Mouse (Mus musculus) kidney, postnatal 0 days (tissue): Measurements from ENCODE around the gene Ap2m1. TPM values are rescaled to one million over a fixed set of nuclear protein-coding genes. Genes with fewer than 3 reads are reported as not detected.

Experiments
- ATAC-seq: fragments of 200-750 bp; cut with Nextera tagmentation; replicated peaks from 2 replicates; pipeline ENCODE4 v1.8.0; 2017; ENCODE audit warnings: low read depth, moderate number of reproducible peaks, moderate TSS enrichment, moderate library complexity; ENCODE audit not compliant: low FRiP score
- DNase-seq: peaks from one replicate; pipeline ENCODE4 v3.0.0-alpha.2; 2016; ENCODE audit warnings: low spot score
- H3K27ac ChIP-seq: fragments of 300-500 bp; sonication (generic); 2 replicates; pipeline ENCODE4 v1.5.1; 2014; ENCODE audit warnings: mild to moderate bottlenecking
- H3K27me3 ChIP-seq: fragments of 300-500 bp; sonication (generic); 2 replicates; pipeline ENCODE4 v1.6.1; 2014; ENCODE audit warnings: low read length, mixed read lengths; ENCODE audit not compliant: insufficient read depth
- H3K36me3 ChIP-seq: fragments of 300-500 bp; sonication (generic); 2 replicates; pipeline ENCODE4 v1.6.1; 2014; ENCODE audit warnings: low read length, mixed read lengths; ENCODE audit not compliant: insufficient read depth
- H3K4me1 ChIP-seq: fragments of 300-500 bp; sonication (generic); replicated peaks from 2 replicates; pipeline ENCODE4 v1.6.1; 2014; ENCODE audit warnings: antibody characterized with exemption, low read length, mixed read lengths; ENCODE audit not compliant: insufficient read depth
- H3K4me2 ChIP-seq: fragments of 300-500 bp; sonication (generic); 2 replicates; pipeline ENCODE4 v1.6.1; 2014; ENCODE audit warnings: mild to moderate bottlenecking, low read length, moderate library complexity, mixed read lengths
- H3K4me3 ChIP-seq: fragments of 300-500 bp; sonication (generic); replicated peaks from 2 replicates; pipeline ENCODE4 v1.5.1; 2014; ENCODE audit warnings: low read depth, low read length
- H3K9ac ChIP-seq: fragments of 300-500 bp; sonication (generic); 2 replicates; pipeline ENCODE4 v1.6.1; 2014; ENCODE audit warnings: low read depth, low read length
- H3K9me3 ChIP-seq: fragments of 300-500 bp; sonication (generic); replicated peaks from 2 replicates; pipeline ENCODE4 v1.6.1; 2016; ENCODE audit warnings: low read length, inconsistent platforms, mixed read lengths
- CTCF ChIP-seq: IDR thresholded peaks from 2 replicates; pipeline ENCODE4 v1.5.1; 2016; ENCODE audit warnings: antibody characterized with exemption, low read depth, mild to moderate bottlenecking, moderate library complexity
- WGBS: fragments of 180-500 bp; shearing (Covaris S2); extraction: QIAGEN DNeasy Blood & Tissue Kit; methylation state at CpG from one replicate; pipeline ENCODE4 v1.1.7; 2014; 5-methylcytosine and 5-hydroxymethylcytosine counted together
- polyA plus RNA-seq: library from polyadenylated mRNA; unstranded; fragments of >200 nt; fragmentation: Nextera tagmentation; extraction: Ambion mirVana; gene quantifications from 2 replicates; pipeline ENCODE4 v1.2.1, GENCODE M21; 2015

Ap2m1 gene
- polyA plus RNA-seq, 1 experiment from 2014 or later: 605 TPM

GRCm38 (mm10) chr16:20547423-20547822 lies 12.1 kb downstream of the Ap2m1 start:
- 48% methylated on average over 5 of the region's 5 CpGs for WGBS
- Histone ChIP-seq H3K9me3 (no peaks in the 10 kb centered on the region), H3K4me2 (peak overlapping the region; percentile 91), H3K36me3 (peaks cover 32% of the 10 kb centered on the region), H3K9ac (peak overlapping the region; percentile 44; the same call in 1 of the 2 replicates), H3K4me1 (peaks cover 5% of the 10 kb centered on the region), H3K4me3 (0 out of 2 replicates have a peak overlapping the region, but pooled peaks have one; percentile 91), H3K27ac (peak overlapping the region; percentile 33), H3K27me3 (no peaks in the 10 kb centered on the region)
- DNase-seq (peak; percentile 9), ATAC-seq (no peak)
- TF ChIP-seq CTCF: no peak

GRCm38 (mm10) chr16:20548096-20548948 lies 13.0 kb downstream of the Ap2m1 start, which contains the start of gene Abcf3:
Abcf3 (plus strand) TSS chr16:20548577.
- H3K9me3 ChIP-seq: no peaks in the 10 kb centered on the region
- peaks cover 5% of the 10 kb centered on the region for H3K4me1 ChIP-seq
- ATAC-seq (peak; percentile 98), DNase-seq (peak; percentile 100)
- under 1% methylated on average over 56 of the region's 56 CpGs for WGBS
- peaks cover 33% of the 10 kb centered on the region for H3K36me3 ChIP-seq
- H3K27ac ChIP-seq: peak within 1 kb of the TSS; percentile 47
- peak within 1 kb of the TSS; percentile 84 for H3K9ac ChIP-seq
- no peak for TF ChIP-seq CTCF
- no peaks in the 10 kb centered on the region for H3K27me3 ChIP-seq
- H3K4me3 ChIP-seq: peak within 1 kb of the TSS; percentile 91
- peak within 1 kb of the TSS; percentile 91 for H3K4me2 ChIP-seq

- peak overlapping the region; percentile 91 for H3K4me2 ChIP-seq
- peaks cover 5% of the 10 kb centered on the region for H3K4me1 ChIP-seq
- peak overlapping the region; percentile 91 for H3K4me3 ChIP-seq
- no peak for TF ChIP-seq CTCF
- no peak for ATAC-seq
- no peak overlapping the region for H3K27ac ChIP-seq
- H3K36me3 ChIP-seq: peaks cover 34% of the 10 kb centered on the region
- no peaks in the 10 kb centered on the region for H3K9me3 ChIP-seq
- peak overlapping the region; percentile 84 for H3K9ac ChIP-seq
- H3K27me3 ChIP-seq: no peaks in the 10 kb centered on the region
- 38% methylated on average over 9 of the region's 9 CpGs for WGBS
- DNase-seq: peak; percentile 3
Observed at GRCm38 (mm10) chr16:20549161-20549560, 13.9 kb downstream of the Ap2m1 start.

- H3K4me2 ChIP-seq: no peak overlapping the region
- H3K4me1 ChIP-seq: peaks cover 5% of the 10 kb centered on the region
- ATAC-seq (no peak), DNase-seq (no peak)
- no peak overlapping the region for H3K4me3 ChIP-seq
- peaks cover 28% of the 10 kb centered on the region for H3K36me3 ChIP-seq
- no peak overlapping the region for H3K9ac ChIP-seq
- no peaks in the 10 kb centered on the region for H3K9me3 ChIP-seq
- 95% methylated on average over 5 of the region's 5 CpGs for WGBS
- H3K27me3 ChIP-seq: no peaks in the 10 kb centered on the region
- no peak for TF ChIP-seq CTCF
- no peak overlapping the region for H3K27ac ChIP-seq
Observed at GRCm38 (mm10) chr16:20551691-20552090, 16.4 kb downstream of the Ap2m1 start.

GRCm38 (mm10) chr16:20552594-20552993 lies 17.3 kb downstream of the Ap2m1 start:
- Histone ChIP-seq H3K9me3 (no peaks in the 10 kb centered on the region), H3K27ac (no peak overlapping the region), H3K4me1 (peaks cover 5% of the 10 kb centered on the region), H3K4me3 (no peak overlapping the region), H3K9ac (no peak overlapping the region), H3K27me3 (no peaks in the 10 kb centered on the region), H3K4me2 (no peak overlapping the region), H3K36me3 (peaks cover 28% of the 10 kb centered on the region)
- no peak for ATAC-seq
- WGBS: 91% methylated on average over 1 of the region's 1 CpGs
- DNase-seq: no peak
- TF ChIP-seq CTCF: no peak

- no peak overlapping the region for H3K9ac ChIP-seq
- no peak overlapping the region for H3K27ac ChIP-seq
- H3K4me3 ChIP-seq: no peak overlapping the region
- no peaks in the 10 kb centered on the region for H3K9me3 ChIP-seq
- H3K27me3 ChIP-seq: no peaks in the 10 kb centered on the region
- peaks cover 47% of the 10 kb centered on the region for H3K36me3 ChIP-seq
- no peaks in the 10 kb centered on the region for H3K4me1 ChIP-seq
- H3K4me2 ChIP-seq: no peak overlapping the region
- DNase-seq: no peak
- WGBS: 94% methylated on average over 6 of the region's 6 CpGs
- no peak for ATAC-seq
- no peak for TF ChIP-seq CTCF
Observed at GRCm38 (mm10) chr16:20555000-20555399, 19.7 kb downstream of the Ap2m1 start.
